Mouse (Mus musculus) heart, embryonic 14.5 days (tissue): Measurements from ENCODE around the gene Ttll1. TPM values are rescaled to one million over a fixed set of nuclear protein-coding genes. Genes with fewer than 3 reads are reported as not detected.

Experiments
- ATAC-seq: fragments of 200-750 bp; cut with Nextera tagmentation; 2 replicates; pipeline ENCODE4 v1.8.0; 2017; ENCODE audit warnings: low read depth, moderate TSS enrichment; ENCODE audit not compliant: insufficient number of reproducible peaks, insufficient read depth, low FRiP score
- H3K27ac ChIP-seq, 2 experiments: fragments of 200-500 bp in 1 of 2; fragments of 300-500 bp in 1 of 2; sonication (generic) in 1 of 2; replicated peaks in 1 of 2; 2 replicates each; pipeline ENCODE4 v1.5.1; 2012 to 2014; ENCODE audit warnings: low read depth in 2 of 2, low read length in 2 of 2, control low read depth in 1 of 2, mild to moderate bottlenecking in 1 of 2, mixed read lengths in 1 of 2; ENCODE audit not compliant: control insufficient read depth in 1 of 2, insufficient read depth in 1 of 2
- H3K27me3 ChIP-seq: fragments of 300-500 bp; sonication (generic); 2 replicates; pipeline ENCODE4 v1.6.1; 2014; ENCODE audit warnings: mild to moderate bottlenecking, low read length, control low read depth; ENCODE audit not compliant: control insufficient read depth, insufficient read depth
- H3K36me3 ChIP-seq: fragments of 300-500 bp; sonication (generic); 2 replicates; pipeline ENCODE4 v1.6.1; 2014; ENCODE audit warnings: mild to moderate bottlenecking, control low read depth, low read length, mixed read lengths; ENCODE audit not compliant: control insufficient read depth, insufficient read depth
- H3K4me1 ChIP-seq, 2 experiments: fragments of 200-500 bp in 1 of 2; fragments of 300-500 bp in 1 of 2; sonication (generic) in 1 of 2; 2 replicates each; pipeline ENCODE4 v1.6.1; 2012 to 2014; ENCODE audit warnings: low read length in 2 of 2, control low read depth in 1 of 2, mixed read lengths in 1 of 2; ENCODE audit not compliant: control insufficient read depth in 2 of 2, insufficient read depth in 2 of 2
- H3K4me2 ChIP-seq: fragments of 300-500 bp; sonication (generic); 2 replicates; pipeline ENCODE4 v1.6.1; 2014; ENCODE audit warnings: mild to moderate bottlenecking, low read length
- H3K4me3 ChIP-seq, 2 experiments: fragments of 200-500 bp in 1 of 2; fragments of 300-500 bp in 1 of 2; sonication (generic) in 1 of 2; 2 replicates each; pipeline ENCODE4 v1.5.1; 2012 to 2014; ENCODE audit warnings: low read length in 2 of 2, mild to moderate bottlenecking in 2 of 2, control low read depth in 1 of 2, low read depth in 1 of 2, moderate library complexity in 1 of 2; ENCODE audit not compliant: control insufficient read depth in 1 of 2, insufficient read depth in 1 of 2
- H3K9ac ChIP-seq: fragments of 300-500 bp; sonication (generic); 2 replicates; pipeline ENCODE4 v1.6.1; 2014; ENCODE audit warnings: mild to moderate bottlenecking, low read length
- H3K9me3 ChIP-seq: fragments of 300-500 bp; sonication (generic); 2 replicates; pipeline ENCODE4 v1.6.1; 2016; ENCODE audit warnings: low read length, control low read depth; ENCODE audit not compliant: control insufficient read depth
- WGBS: fragments of 180-500 bp; shearing (Covaris S2); extraction: QIAGEN DNeasy Blood & Tissue Kit; methylation state at CpG from one replicate; pipeline ENCODE4 v1.1.7; 2014; 5-methylcytosine and 5-hydroxymethylcytosine counted together
- polyA plus RNA-seq: library from polyadenylated mRNA; unstranded; fragments of >200 nt; fragmentation: Nextera tagmentation; extraction: Ambion mirVana; gene quantifications from 2 replicates; pipeline ENCODE4 v1.2.1, GENCODE M21; 2014

Gene Ttll1
- polyA plus RNA-seq, 1 experiment from 2014 or later = 17.8 TPM

DNA sequence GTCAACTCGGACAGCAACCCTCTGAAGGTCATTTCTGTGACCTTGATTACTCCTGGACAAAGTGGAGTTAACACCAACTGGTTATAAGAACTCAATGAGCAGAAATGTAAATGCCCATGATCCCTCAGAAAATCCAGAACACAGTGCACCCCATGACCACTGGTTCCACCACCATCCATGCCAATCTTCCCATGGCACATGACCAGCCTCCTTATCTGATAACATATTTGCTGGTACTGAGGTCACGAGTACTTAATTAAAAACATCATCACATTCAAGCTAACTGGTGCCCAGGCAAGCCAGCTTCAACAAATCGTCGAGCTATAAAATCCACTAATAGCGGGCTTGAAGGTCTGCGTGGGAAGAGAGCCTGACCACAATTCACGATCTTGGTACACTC, 56.3 kb downstream of the Ttll1 start:
- Histone ChIP-seq H3K27ac (peak overlapping the region; percentile 4 to 44; a peak in 1 of 4 replicates), H3K9me3 (no peaks in the 10 kb centered on the region), H3K4me1 (peaks cover 16 to 42% of the 10 kb centered on the region in 2 experiments), H3K27me3 (no peaks in the 10 kb centered on the region), H3K36me3 (no peaks in the 10 kb centered on the region), H3K4me2 (no peak overlapping the region), H3K4me3 (no peak overlapping the region), H3K9ac (no peak overlapping the region)
- WGBS = 67% methylated on average over 7 of the region's 7 CpGs
- ATAC-seq = no peak

DNA sequence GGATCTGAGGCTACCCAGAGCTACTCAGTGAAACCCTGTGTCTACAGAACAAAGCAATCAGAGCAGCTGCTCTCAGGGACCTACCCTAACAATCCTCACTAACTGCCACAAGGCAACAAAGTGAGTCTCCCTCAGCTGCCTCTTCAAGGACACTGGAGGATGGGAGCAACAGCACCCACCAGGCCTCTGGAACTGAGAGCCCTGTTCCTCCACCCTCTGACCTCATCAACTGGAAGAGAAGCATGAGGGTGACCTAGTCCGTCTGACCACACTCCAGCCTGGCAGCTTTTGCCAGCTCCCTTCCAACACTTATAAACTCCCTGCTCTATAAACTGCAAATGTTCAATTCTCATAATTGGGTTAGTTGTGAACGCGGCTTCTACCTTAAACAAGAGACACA, 56.8 kb downstream of the Ttll1 start:
- H3K9me3 ChIP-seq = no peaks in the 10 kb centered on the region
- no peak overlapping the region for H3K4me3 ChIP-seq
- WGBS = 70% methylated on average over 3 of the region's 3 CpGs
- no peak for ATAC-seq
- H3K4me1 ChIP-seq = peaks cover 16 to 43% of the 10 kb centered on the region in 2 experiments
- H3K27ac ChIP-seq = peak overlapping the region in 1 of 2 experiments; percentile 44; a peak in 2 of 4 replicates
- H3K9ac ChIP-seq = peak overlapping the region; percentile 31; the same call in 1 of the 2 replicates
- H3K36me3 ChIP-seq = no peaks in the 10 kb centered on the region
- H3K27me3 ChIP-seq = no peaks in the 10 kb centered on the region
- no peak overlapping the region for H3K4me2 ChIP-seq

DNA sequence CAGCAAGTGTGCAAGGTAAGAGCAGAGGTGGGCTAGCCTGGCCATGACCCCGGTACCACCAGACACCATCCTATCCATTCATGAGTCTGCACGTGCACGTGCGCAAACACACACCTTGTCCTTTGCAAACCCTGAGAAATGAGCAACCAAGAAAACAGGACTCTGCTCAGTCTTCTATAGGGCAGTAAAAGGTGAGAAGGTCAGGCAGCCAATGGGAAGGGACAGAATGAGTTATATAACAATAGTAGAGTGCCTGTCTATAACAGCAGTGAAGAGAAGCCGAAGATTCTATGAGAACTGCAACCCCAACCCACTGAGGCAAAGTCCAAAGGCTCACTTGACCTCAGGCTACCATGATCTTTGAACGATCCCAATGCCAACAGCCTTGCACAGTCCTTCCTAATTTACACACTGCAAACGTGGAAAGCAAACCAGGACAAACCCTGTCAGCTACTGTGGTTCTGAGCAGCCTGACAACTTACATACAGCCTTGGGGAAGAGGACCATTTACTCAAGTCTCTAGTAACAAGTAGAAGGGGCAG, 58.4 kb downstream of the Ttll1 start:
- H3K36me3 ChIP-seq = no peaks in the 10 kb centered on the region
- H3K4me2 ChIP-seq = no peak overlapping the region
- H3K27ac ChIP-seq = peak overlapping the region; percentile 7 to 50; a peak in 3 of 4 replicates
- 86% methylated on average over 7 of the region's 7 CpGs for WGBS
- H3K27me3 ChIP-seq = no peaks in the 10 kb centered on the region
- no peak for ATAC-seq
- no peaks in the 10 kb centered on the region for H3K9me3 ChIP-seq
- peaks cover 30 to 53% of the 10 kb centered on the region in 2 experiments for H3K4me1 ChIP-seq
- no peak overlapping the region for H3K9ac ChIP-seq
- no peak overlapping the region for H3K4me3 ChIP-seq

DNA sequence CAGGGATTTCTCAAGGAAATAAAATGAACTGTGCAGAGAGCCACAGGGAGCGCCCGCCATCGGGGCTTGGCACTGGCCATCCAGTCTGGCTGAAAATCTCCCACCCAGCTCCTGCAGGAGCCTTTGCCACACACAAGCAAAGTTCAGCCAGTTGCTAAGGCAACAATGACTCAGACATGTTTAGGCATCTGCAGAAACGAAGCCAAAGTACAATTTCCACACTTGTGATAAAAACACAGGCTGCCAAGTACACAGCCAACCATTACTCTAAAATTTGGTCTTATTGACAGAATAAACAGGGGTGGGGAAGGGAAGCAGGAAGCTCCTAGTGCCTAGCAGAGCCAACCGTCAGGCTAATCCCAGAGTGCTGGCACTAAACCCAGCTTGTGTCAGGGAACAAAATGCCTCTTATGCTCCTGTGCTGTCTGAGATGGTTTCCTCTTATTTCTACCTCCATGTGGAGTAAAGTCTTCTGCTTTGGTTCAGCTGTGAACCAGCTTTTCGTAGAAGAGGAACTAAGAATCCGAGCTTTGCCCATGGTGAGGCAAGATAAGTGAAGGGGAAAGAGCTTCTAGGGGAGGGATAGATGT, 59.0 kb downstream of the Ttll1 start:
- Histone ChIP-seq H3K9ac (no peak overlapping the region), H3K4me3 (no peak overlapping the region), H3K27me3 (no peaks in the 10 kb centered on the region), H3K9me3 (no peaks in the 10 kb centered on the region), H3K4me2 (no peak overlapping the region), H3K4me1 (peaks cover 35 to 55% of the 10 kb centered on the region in 2 experiments), H3K36me3 (no peaks in the 10 kb centered on the region), H3K27ac (peak overlapping the region; percentile 7 to 50; a peak in 3 of 4 replicates)
- 60% methylated on average over 7 of the region's 7 CpGs for WGBS
- no peak for ATAC-seq

DNA sequence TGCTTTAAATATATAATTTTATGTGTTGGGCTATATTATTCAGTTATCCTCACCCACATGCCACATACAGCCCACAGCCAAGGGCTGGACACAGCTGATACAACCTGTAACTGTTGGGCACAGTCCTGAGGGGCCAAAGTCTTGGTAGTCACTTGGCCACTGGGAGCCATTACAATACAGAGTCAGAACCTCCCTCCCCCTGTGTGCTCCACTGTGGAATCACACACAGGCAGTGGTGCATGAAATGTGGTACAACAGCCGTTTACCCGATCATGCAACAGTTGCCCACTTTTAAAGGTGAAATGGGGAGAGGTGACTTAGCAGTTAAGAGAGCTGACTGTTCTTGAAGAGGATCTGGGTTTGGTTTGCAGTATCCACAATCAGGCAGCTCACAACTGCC, 60.7 kb downstream of the Ttll1 start:
- H3K9me3 ChIP-seq = no peaks in the 10 kb centered on the region
- no peak overlapping the region for H3K27ac ChIP-seq
- H3K4me1 ChIP-seq = peaks cover 48 to 72% of the 10 kb centered on the region in 2 experiments
- no peak for ATAC-seq
- H3K36me3 ChIP-seq = no peaks in the 10 kb centered on the region
- 93% methylated on average over 2 of the region's 2 CpGs for WGBS
- no peak overlapping the region for H3K4me2 ChIP-seq
- no peak overlapping the region for H3K9ac ChIP-seq
- H3K27me3 ChIP-seq = no peaks in the 10 kb centered on the region
- no peak overlapping the region for H3K4me3 ChIP-seq

DNA sequence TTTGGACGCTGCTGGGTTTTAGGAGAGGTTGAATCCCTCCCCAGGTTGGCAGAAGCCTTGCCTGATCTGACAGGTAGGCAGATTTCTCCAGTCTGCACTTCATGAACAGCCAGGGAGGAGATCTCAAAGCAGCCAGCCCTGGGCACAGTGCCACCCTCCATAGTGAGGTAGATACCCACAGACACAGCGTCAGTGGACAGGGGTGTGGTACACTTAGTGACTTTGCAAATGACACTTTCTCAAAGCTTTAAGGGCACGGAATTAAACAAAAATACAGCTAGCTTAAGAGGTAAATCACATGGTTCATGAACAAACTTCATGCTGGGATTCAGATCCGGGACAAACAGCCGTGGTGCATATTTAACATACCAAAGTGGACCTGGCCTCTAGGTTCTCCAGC, 62.0 kb downstream of the Ttll1 start:
- H3K27me3 ChIP-seq = no peaks in the 10 kb centered on the region
- no peak overlapping the region for H3K4me3 ChIP-seq
- ATAC-seq = no peak
- H3K9me3 ChIP-seq = no peaks in the 10 kb centered on the region
- no peaks in the 10 kb centered on the region for H3K36me3 ChIP-seq
- H3K4me2 ChIP-seq = no peak overlapping the region
- H3K4me1 ChIP-seq = peaks cover 51 to 74% of the 10 kb centered on the region in 2 experiments
- 40% methylated on average over 5 of the region's 5 CpGs for WGBS
- H3K27ac ChIP-seq = peak overlapping the region; percentile 70 to 81; a peak in 2 of 4 replicates
- no peak overlapping the region; the same call in 1 of the 2 replicates for H3K9ac ChIP-seq

DNA sequence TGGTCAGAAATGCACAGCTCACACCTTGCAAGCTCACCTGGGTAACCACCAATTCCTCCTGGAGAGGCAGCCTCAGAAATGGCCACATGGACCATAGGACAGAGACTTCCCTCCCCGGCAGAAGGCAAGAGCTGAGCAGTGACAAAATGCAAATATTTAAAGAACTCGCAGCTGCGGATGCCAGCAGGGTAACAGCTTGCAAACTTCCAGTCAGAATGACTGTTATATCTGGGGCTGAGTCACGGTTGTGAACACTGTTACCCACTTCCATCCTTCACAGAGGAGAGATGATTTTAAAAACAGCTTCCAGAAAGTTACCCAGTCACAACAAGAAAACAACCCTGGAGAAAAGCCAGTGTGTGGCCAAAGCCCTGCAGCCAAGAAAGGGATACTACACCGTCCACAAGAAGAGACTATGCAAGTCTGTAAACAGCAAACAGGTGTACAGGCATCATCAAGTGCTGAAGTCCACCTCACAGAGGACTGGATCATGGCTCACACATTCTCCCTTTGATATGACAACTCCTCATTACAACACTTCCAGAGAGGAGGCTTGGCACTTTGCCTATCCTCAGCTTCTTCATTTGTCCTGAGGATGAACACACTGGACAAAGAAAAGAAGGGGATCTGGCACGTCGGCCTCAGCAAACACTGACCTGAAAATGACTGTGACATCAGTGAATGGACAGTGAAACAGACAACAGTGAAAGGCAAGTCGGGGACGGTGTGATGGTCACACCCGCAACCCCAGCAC, 62.7 kb downstream of the Ttll1 start:
- 28% methylated on average over 10 of the region's 10 CpGs for WGBS
- H3K4me2 ChIP-seq = peak overlapping the region; percentile 34
- H3K36me3 ChIP-seq = no peaks in the 10 kb centered on the region
- H3K9me3 ChIP-seq = no peaks in the 10 kb centered on the region
- H3K9ac ChIP-seq = peak overlapping the region; percentile 11; the same call in 1 of the 2 replicates
- H3K27me3 ChIP-seq = no peaks in the 10 kb centered on the region
- no peak for ATAC-seq
- H3K4me3 ChIP-seq = no peak overlapping the region
- H3K27ac ChIP-seq = peak overlapping the region; percentile 70 to 81
- H3K4me1 ChIP-seq = peaks cover 50 to 74% of the 10 kb centered on the region in 2 experiments
